Mouse (Mus musculus): ENCODE results near the gene Dclre1c.

- TF ChIP-seq POLR2A (IDR thresholded peaks at IDR 0.05; ENCODE audit: borderline replicate concordance, extremely low read depth, insufficient read depth, insufficient read length, poor library complexity, severe bottlenecking) (no peak), CTCF (IDR thresholded peaks at IDR 0.05; ENCODE audit: borderline replicate concordance, extremely low read depth, insufficient read depth, insufficient read length) (no peak)
Measured at GRCm38 (mm10) chr2:3512076-3512475, 88.1 kb downstream of the Dclre1c start.
